Mouse (Mus musculus): ENCODE measurements around the gene Fus.
A peak's percentile ranks its signal among the peaks of the same experiment; 100 is the strongest.

The Fus gene

GRCm38 (mm10) chr7:127944614-127945013, 22.6 kb upstream of the Fus start:
- DNase-seq (ENCODE audit: low spot score): no peak

GRCm38 (mm10) chr7:127946470-127947023, 20.7 kb upstream of the Fus start, which contains the start of gene Prss36:
Gene Prss36, minus strand, starts transcription at chr7:127946725.
- no peak for DNase-seq (ENCODE audit: low spot score)

GRCm38 (mm10) chr7:127952864-127953581, 14.2 kb upstream of the Fus start:
- DNase-seq (ENCODE audit: low spot score): no peak

GRCm38 (mm10) chr7:127959364-127959763, 7.9 kb upstream of the Fus start:
- DNase-seq (ENCODE audit: low spot score): no peak

GRCm38 (mm10) chr7:127966371-127966918, 812 bp upstream of the Fus start:
- DNase-seq (ENCODE audit: low spot score): no peak

GRCm38 (mm10) chr7:127967922-127968828, 918 bp downstream of the Fus start:
- DNase-seq (ENCODE audit: low spot score): peak; percentile 62

GRCm38 (mm10) chr7:127974413-127974930, 7.2 kb downstream of the Fus start:
- no peak for DNase-seq (ENCODE audit: low spot score)

GRCm38 (mm10) chr7:127978856-127979255, 11.6 kb downstream of the Fus start:
- no peak for DNase-seq (ENCODE audit: low spot score)

GRCm38 (mm10) chr7:127980606-127981005, 13.3 kb downstream of the Fus start:
- no peak for DNase-seq (ENCODE audit: low spot score)

- no peak for DNase-seq (ENCODE audit: low spot score)
Observed at GRCm38 (mm10) chr7:127988904-127989303, 21.6 kb downstream of the Fus start.

GRCm38 (mm10) chr7:127991643-127992487, 24.6 kb downstream of the Fus start:
- DNase-seq (ENCODE audit: low spot score): peak; percentile 77

- DNase-seq (ENCODE audit: low spot score): no peak
Observed at GRCm38 (mm10) chr7:127992488-127993340, 25.5 kb downstream of the Fus start.

GRCm38 (mm10) chr7:127993341-127993977, 26.2 kb downstream of the Fus start, which contains the start of gene Pycard:
Gene Pycard, minus strand, starts transcription at chr7:127993867.
- peak; percentile 27 for DNase-seq (ENCODE audit: low spot score)

- DNase-seq (ENCODE audit: low spot score): no peak
Observed at GRCm38 (mm10) chr7:127999436-127999835, 32.2 kb downstream of the Fus start.

GRCm38 (mm10) chr7:128000068-128000950, 33.1 kb downstream of the Fus start:
- DNase-seq (ENCODE audit: low spot score): no peak

- DNase-seq (ENCODE audit: low spot score): no peak
Observed at GRCm38 (mm10) chr7:128003098-128003497, 35.8 kb downstream of the Fus start.

- no peak for DNase-seq (ENCODE audit: low spot score)
Observed at GRCm38 (mm10) chr7:128003688-128004087, 36.4 kb downstream of the Fus start, which contains the start of gene Trim72. Gene Trim72, plus strand, starts transcription at chr7:128003949.

- no peak for DNase-seq (ENCODE audit: low spot score)
Observed at GRCm38 (mm10) chr7:128004150-128004486, 36.9 kb downstream of the Fus start.
